Mouse (Mus musculus) G1E-ER4 (cell line): ENCODE measurements at regions not wholly inside any gene's neighbourhood (a gene's known extent, or its start where the extent isn't known, plus 50 kb on each side); places are given as distances from the start of the nearest gene placed in this dataset.
A peak's percentile ranks its signal among the peaks of the same experiment; 100 is the strongest.

Experiments
- GATA1 ChIP-seq: IDR thresholded peaks from one replicate; pipeline ENCODE4 v1.8.0; 2012; ENCODE audit warnings: low read length, inconsistent platforms

GRCm38 (mm10) chr3:11323101-11323500, 987.6 kb upstream of the Gm38303 start:
- TF ChIP-seq GATA1: no peak

- no peak for TF ChIP-seq GATA1
Measured at GRCm38 (mm10) chr3:11293001-11293400, 957.5 kb upstream of the Gm38303 start.

GRCm38 (mm10) chr3:11261052-11261451, 925.6 kb upstream of the Gm38303 start:
- no peak for TF ChIP-seq GATA1

GRCm38 (mm10) chr3:11213996-11214395, 878.5 kb upstream of the Gm38303 start:
- TF ChIP-seq GATA1: no peak

GRCm38 (mm10) chr3:11174002-11174401, 838.5 kb upstream of the Gm38303 start:
- TF ChIP-seq GATA1: peak; percentile 81

GRCm38 (mm10) chr3:11155350-11155749, 819.9 kb upstream of the Gm38303 start:
- no peak for TF ChIP-seq GATA1
